Mouse (Mus musculus): ENCODE measurements around the gene Tlk1.

Gene Tlk1

GRCm38 (mm10) chr2:70790246-70790645 lies 35.3 kb downstream of the Tlk1 start:
- DNase-seq (ENCODE audit: low read depth, low spot score) = no peak

GRCm38 (mm10) chr2:70789331-70789730 lies 36.2 kb downstream of the Tlk1 start:
- DNase-seq (ENCODE audit: low read depth, low spot score) = no peak

- no peak for DNase-seq (ENCODE audit: low read depth, low spot score)
Measured at GRCm38 (mm10) chr2:70784447-70784846, 41.1 kb downstream of the Tlk1 start.

- no peak for DNase-seq (ENCODE audit: low read depth, low spot score)
Measured at GRCm38 (mm10) chr2:70783504-70783903, 42.0 kb downstream of the Tlk1 start.

- DNase-seq (ENCODE audit: low read depth, low spot score) = no peak
Measured at GRCm38 (mm10) chr2:70779634-70780033, 45.9 kb downstream of the Tlk1 start.

- no peak for DNase-seq (ENCODE audit: low read depth, low spot score)
Measured at GRCm38 (mm10) chr2:70776744-70777143, 48.8 kb downstream of the Tlk1 start.

GRCm38 (mm10) chr2:70764734-70765133 lies 60.8 kb downstream of the Tlk1 start:
- DNase-seq (ENCODE audit: low read depth, low spot score) = no peak

GRCm38 (mm10) chr2:70762741-70763140 lies 62.8 kb downstream of the Tlk1 start:
- no peak for DNase-seq (ENCODE audit: low read depth, low spot score)

- peak; percentile 39 for DNase-seq (ENCODE audit: low read depth, low spot score)
Measured at GRCm38 (mm10) chr2:70752149-70752548, 73.4 kb downstream of the Tlk1 start.

- no peak for DNase-seq (ENCODE audit: low read depth, low spot score)
Measured at GRCm38 (mm10) chr2:70751655-70752054, 73.9 kb downstream of the Tlk1 start.

GRCm38 (mm10) chr2:70742588-70742987 lies 82.9 kb downstream of the Tlk1 start:
- no peak for DNase-seq (ENCODE audit: low read depth, low spot score)

- DNase-seq (ENCODE audit: low read depth, low spot score) = no peak
Measured at GRCm38 (mm10) chr2:70741901-70742300, 83.6 kb downstream of the Tlk1 start.

- no peak for DNase-seq (ENCODE audit: low read depth, low spot score)
Measured at GRCm38 (mm10) chr2:70736008-70736407, 89.5 kb downstream of the Tlk1 start.

GRCm38 (mm10) chr2:70735534-70735933 lies 90.0 kb downstream of the Tlk1 start:
- DNase-seq (ENCODE audit: low read depth, low spot score) = no peak

GRCm38 (mm10) chr2:70727089-70727488 lies 98.4 kb downstream of the Tlk1 start:
- no peak for DNase-seq (ENCODE audit: low read depth, low spot score)

- no peak for DNase-seq (ENCODE audit: low read depth, low spot score)
Measured at GRCm38 (mm10) chr2:70723610-70724243, 101.8 kb downstream of the Tlk1 start.

GRCm38 (mm10) chr2:70710878-70711277 lies 114.7 kb downstream of the Tlk1 start:
- no peak for DNase-seq (ENCODE audit: low read depth, low spot score)

- no peak for DNase-seq (ENCODE audit: low read depth, low spot score)
Measured at GRCm38 (mm10) chr2:70710236-70710635, 115.3 kb downstream of the Tlk1 start.

GRCm38 (mm10) chr2:70708986-70709730 lies 116.4 kb downstream of the Tlk1 start:
- no peak for DNase-seq (ENCODE audit: low read depth, low spot score)

- DNase-seq (ENCODE audit: low read depth, low spot score) = no peak
Measured at GRCm38 (mm10) chr2:70702403-70702802, 123.1 kb downstream of the Tlk1 start.

- no peak for DNase-seq (ENCODE audit: low read depth, low spot score)
Measured at GRCm38 (mm10) chr2:70701571-70701970, 124.0 kb downstream of the Tlk1 start.

GRCm38 (mm10) chr2:70700851-70701250 lies 124.7 kb downstream of the Tlk1 start:
- no peak for DNase-seq (ENCODE audit: low read depth, low spot score)

- DNase-seq (ENCODE audit: low read depth, low spot score) = no peak
Measured at GRCm38 (mm10) chr2:70695712-70696111, 129.8 kb downstream of the Tlk1 start.

All from telencephalon, adult 2 months (tissue).